Mouse (Mus musculus) forebrain, embryonic 10.5 days (tissue): ENCODE measurements around the gene Fcgrt. TPM values are rescaled to one million over a fixed set of nuclear protein-coding genes. Genes with fewer than 3 reads are reported as not detected.
"Not testable (repeated sequence)": the region's sequence is repeated elsewhere in the genome, so short reads cannot be mapped to it uniquely, and the experiment has no call there.

Experiments used
- DNase-seq: peaks from one replicate; pipeline ENCODE4 v3.0.0-alpha.2; 2017; ENCODE audit warnings: low spot score; ENCODE audit errors: extremely low spot score
- H3K27ac ChIP-seq: fragments of 300-500 bp; sonication (generic); 2 replicates; pipeline ENCODE4 v1.5.1; 2016; ENCODE audit warnings: mild to moderate bottlenecking
- H3K27me3 ChIP-seq: fragments of 300-500 bp; sonication (generic); 2 replicates; pipeline ENCODE4 v1.6.1; 2016; ENCODE audit warnings: mild to moderate bottlenecking; ENCODE audit not compliant: poor library complexity, severe bottlenecking
- H3K36me3 ChIP-seq: fragments of 300-500 bp; sonication (generic); replicated peaks from 2 replicates; pipeline ENCODE4 v1.6.1; 2016; ENCODE audit warnings: mild to moderate bottlenecking, moderate library complexity
- H3K4me1 ChIP-seq: fragments of 300-500 bp; sonication (generic); 2 replicates; pipeline ENCODE4 v1.6.1; 2016
- H3K4me3 ChIP-seq: fragments of 300-500 bp; sonication (generic); 2 replicates; pipeline ENCODE4 v1.5.1; 2016; ENCODE audit warnings: mild to moderate bottlenecking, moderate library complexity
- H3K9me3 ChIP-seq: fragments of 300-500 bp; sonication (generic); 2 replicates; pipeline ENCODE4 v1.6.1; 2016; ENCODE audit warnings: mild to moderate bottlenecking, moderate library complexity
- WGBS: fragments of 180-500 bp; shearing (Covaris S2); methylation state at CpG from one replicate; pipeline ENCODE4 v1.1.7; 2016; 5-methylcytosine and 5-hydroxymethylcytosine counted together
- polyA plus RNA-seq: library from polyadenylated mRNA; unstranded; fragments of >200 nt; fragmentation: Nextera tagmentation; extraction: Ambion mirVana; gene quantifications from 2 replicates; pipeline ENCODE4 v1.2.1, GENCODE M21; 2016

Fcgrt gene
- polyA plus RNA-seq, 1 experiment from 2014 or later, result 5.5 TPM

GRCm38 (mm10) chr7:45098541-45099240, 5.0 kb downstream of the Fcgrt start:
- H3K27me3 ChIP-seq, result no peaks in the 10 kb centered on the region
- H3K36me3 ChIP-seq, result no peaks in the 10 kb centered on the region
- peaks cover 29% of the 10 kb centered on the region for H3K4me1 ChIP-seq
- 88% methylated on average over 8 of the region's 8 CpGs for WGBS
- no peak overlapping the region for H3K4me3 ChIP-seq
- no peak for DNase-seq
- H3K27ac ChIP-seq, result no peak overlapping the region
- no peaks in the 10 kb centered on the region for H3K9me3 ChIP-seq

GRCm38 (mm10) chr7:45097479-45097878, 6.2 kb downstream of the Fcgrt start:
- Histone ChIP-seq H3K9me3 (no peaks in the 10 kb centered on the region), H3K27ac (no peak overlapping the region), H3K36me3 (no peaks in the 10 kb centered on the region), H3K4me1 (peaks cover 33% of the 10 kb centered on the region), H3K4me3 (no peak overlapping the region), H3K27me3 (no peaks in the 10 kb centered on the region)
- no peak for DNase-seq
- 65% methylated on average over 6 of the region's 6 CpGs for WGBS

GRCm38 (mm10) chr7:45095965-45096364, 7.7 kb downstream of the Fcgrt start:
- DNase-seq, H3K36me3 ChIP-seq, H3K27me3 ChIP-seq, H3K27ac ChIP-seq, H3K9me3 ChIP-seq, H3K4me3 ChIP-seq: not testable (repeated sequence)
- H3K4me1 ChIP-seq, result peaks cover 48% of the 10 kb centered on the region
- WGBS, result 93% methylated on average over 14 of the region's 14 CpGs

- WGBS, result 82% methylated on average over 6 of the region's 6 CpGs
Observed at GRCm38 (mm10) chr7:45095367-45095766, 8.3 kb downstream of the Fcgrt start.

GRCm38 (mm10) chr7:45094121-45094520, 9.5 kb downstream of the Fcgrt start:
- Histone ChIP-seq H3K27me3 (peaks cover 5% of the 10 kb centered on the region; the same call in 1 of the 2 replicates), H3K9me3 (no peaks in the 10 kb centered on the region), H3K4me1 (peaks cover 56% of the 10 kb centered on the region), H3K4me3 (no peak overlapping the region), H3K27ac (peak overlapping the region; percentile 17; the same call in 1 of the 2 replicates), H3K36me3 (peaks cover 8% of the 10 kb centered on the region; the same call in 1 of the 2 replicates)
- 73% methylated on average over 7 of the region's 7 CpGs for WGBS
- DNase-seq, result no peak

More at GRCm38 (mm10) chr7:45095367-45095766, 8.3 kb downstream of the Fcgrt start:
- Histone ChIP-seq H3K4me3 (no peak overlapping the region), H3K36me3 (0 out of 2 replicates have a peak, but pooled peaks cover under 1% of the 10 kb centered on the region), H3K27ac (0 out of 2 replicates have a peak overlapping the region, but pooled peaks have one; percentile 49), H3K27me3 (peaks cover 5% of the 10 kb centered on the region; the same call in 1 of the 2 replicates), H3K9me3 (no peaks in the 10 kb centered on the region), H3K4me1 (peaks cover 54% of the 10 kb centered on the region)
- DNase-seq, result no peak

- Histone ChIP-seq H3K27me3 (peaks cover 5% of the 10 kb centered on the region; the same call in 1 of the 2 replicates), H3K4me3 (0 out of 2 replicates have a peak overlapping the region, but pooled peaks have one; percentile 22), H3K4me1 (peaks cover 56% of the 10 kb centered on the region), H3K36me3 (peaks cover 11% of the 10 kb centered on the region), H3K9me3 (no peaks in the 10 kb centered on the region), H3K27ac (peak overlapping the region; percentile 64)
- peak; percentile 29 for DNase-seq
- 35% methylated on average over 18 of the region's 18 CpGs for WGBS
Observed at GRCm38 (mm10) chr7:45093516-45093905, 10.1 kb downstream of the Fcgrt start.

GRCm38 (mm10) chr7:45092828-45093515, 10.7 kb downstream of the Fcgrt start:
- Histone ChIP-seq H3K4me3 (peak overlapping the region; percentile 22; the same call in 1 of the 2 replicates), H3K27ac (peak overlapping the region; percentile 64), H3K9me3 (no peaks in the 10 kb centered on the region), H3K27me3 (peaks cover 5% of the 10 kb centered on the region; the same call in 1 of the 2 replicates), H3K4me1 (peaks cover 56% of the 10 kb centered on the region), H3K36me3 (peaks cover 16% of the 10 kb centered on the region)
- DNase-seq, result no peak
- WGBS, result 63% methylated on average over 12 of the region's 12 CpGs

- H3K4me1 ChIP-seq, result peaks cover 51% of the 10 kb centered on the region
- 0% methylated on average over 16 of the region's 16 CpGs for WGBS
- peak within 1 kb of the TSS; percentile 88 for H3K27ac ChIP-seq
- peak; percentile 94 for DNase-seq
- H3K4me3 ChIP-seq, result peak within 1 kb of the TSS; percentile 68
- peaks cover 5% of the 10 kb centered on the region; the same call in 1 of the 2 replicates for H3K27me3 ChIP-seq
- no peaks in the 10 kb centered on the region for H3K9me3 ChIP-seq
- peaks cover 26% of the 10 kb centered on the region for H3K36me3 ChIP-seq
Observed at GRCm38 (mm10) chr7:45092048-45092447, 11.6 kb downstream of the Fcgrt start, which contains the start of gene Rcn3. Gene Rcn3, minus strand, starts transcription at chr7:45092221.

- peaks cover 5% of the 10 kb centered on the region; the same call in 1 of the 2 replicates for H3K27me3 ChIP-seq
- peaks cover 33% of the 10 kb centered on the region for H3K36me3 ChIP-seq
- DNase-seq, result no peak
- 15% methylated on average over 35 of the region's 35 CpGs for WGBS
- H3K4me1 ChIP-seq, result peaks cover 51% of the 10 kb centered on the region
- H3K27ac ChIP-seq, result peak overlapping the region; percentile 88
- H3K4me3 ChIP-seq, result peak overlapping the region; percentile 68
- H3K9me3 ChIP-seq, result no peaks in the 10 kb centered on the region
Observed at GRCm38 (mm10) chr7:45091001-45091990, 12.4 kb downstream of the Fcgrt start.

- Histone ChIP-seq H3K4me3 (peak overlapping the region; percentile 68; the same call in 1 of the 2 replicates), H3K4me1 (peaks cover 49% of the 10 kb centered on the region), H3K36me3 (peaks cover 42% of the 10 kb centered on the region), H3K27me3 (peaks cover 5% of the 10 kb centered on the region; the same call in 1 of the 2 replicates), H3K27ac (no peak overlapping the region; the same call in 1 of the 2 replicates), H3K9me3 (no peaks in the 10 kb centered on the region)
- no peak for DNase-seq
- WGBS, result 81% methylated on average over 13 of the region's 13 CpGs
Observed at GRCm38 (mm10) chr7:45090251-45090977, 13.2 kb downstream of the Fcgrt start.

- DNase-seq, result no peak
- H3K4me1 ChIP-seq, result peaks cover 35% of the 10 kb centered on the region
- H3K27me3 ChIP-seq, result peaks cover 5% of the 10 kb centered on the region; the same call in 1 of the 2 replicates
- H3K9me3 ChIP-seq, result no peaks in the 10 kb centered on the region
- 91% methylated on average over 17 of the region's 17 CpGs for WGBS
- H3K27ac ChIP-seq, result no peak overlapping the region
- H3K4me3 ChIP-seq, result no peak overlapping the region
- H3K36me3 ChIP-seq, result peaks cover 58% of the 10 kb centered on the region
Observed at GRCm38 (mm10) chr7:45088597-45088996, 15.1 kb downstream of the Fcgrt start.
